Mouse (Mus musculus): ENCODE results near the gene Gstm7. TPM values are rescaled to one million over a fixed set of nuclear protein-coding genes. Genes with fewer than 3 reads are reported as not detected.
"Not testable (repeated sequence)": the region's sequence is repeated elsewhere in the genome, so short reads cannot be mapped to it uniquely, and the experiment has no call there.

The Gstm7 gene
- polyA plus RNA-seq, 1 experiment from 2014 or later: 79.8 TPM

DNA sequence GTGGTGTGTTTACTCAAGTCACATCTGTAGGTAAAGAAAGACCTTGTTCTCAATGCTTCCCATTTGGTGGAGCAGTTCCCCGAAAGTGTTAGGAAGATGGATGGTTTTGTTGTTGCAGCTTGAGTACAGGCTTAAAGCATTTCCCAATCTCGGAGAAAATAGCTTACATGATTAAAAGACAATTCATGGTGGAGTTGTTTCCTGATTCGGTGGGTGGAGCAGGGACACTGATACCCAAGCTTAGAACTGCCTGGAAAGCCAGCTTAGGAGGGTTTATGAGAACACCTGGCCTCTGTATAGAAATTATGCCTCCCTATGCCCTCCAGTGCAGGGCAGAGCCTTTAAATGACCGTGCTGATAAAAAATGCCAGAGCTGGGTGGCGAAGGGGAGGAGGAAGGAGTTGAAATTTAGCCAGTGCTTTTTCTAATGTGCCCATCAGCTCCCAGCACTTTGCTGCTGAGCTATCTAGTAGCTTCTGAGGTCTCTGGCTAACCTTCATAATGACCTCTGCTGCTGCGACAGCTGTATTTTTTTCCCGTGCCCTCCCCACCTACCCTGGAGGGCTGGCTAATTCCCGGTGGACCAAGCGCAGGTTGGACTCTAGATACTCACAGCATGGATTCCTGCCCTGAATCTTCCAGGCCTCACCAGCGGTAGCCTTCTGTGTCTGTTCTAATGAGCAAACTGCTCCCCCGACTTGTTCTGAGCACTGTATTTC is 30.5 kb downstream of the Gstm7 start:
- Histone ChIP-seq H3K4me3 (no peak overlapping the region), H3K9ac (replicated peaks) (no peak overlapping the region), H3K4me2 (replicated peaks) (no peak overlapping the region), H3K4me1 (peaks cover 6% of the 10 kb centered on the region), H3K9me3 (no peaks in the 10 kb centered on the region), H3K36me3 (peaks cover 19% of the 10 kb centered on the region), H3K27me3 (no peaks in the 10 kb centered on the region), H3K27ac (replicated peaks) (no peak overlapping the region)
- no peak for ATAC-seq (ENCODE audit: low FRiP score, low read depth)
- WGBS: 77% methylated on average over 11 of the region's 11 CpGs

DNA sequence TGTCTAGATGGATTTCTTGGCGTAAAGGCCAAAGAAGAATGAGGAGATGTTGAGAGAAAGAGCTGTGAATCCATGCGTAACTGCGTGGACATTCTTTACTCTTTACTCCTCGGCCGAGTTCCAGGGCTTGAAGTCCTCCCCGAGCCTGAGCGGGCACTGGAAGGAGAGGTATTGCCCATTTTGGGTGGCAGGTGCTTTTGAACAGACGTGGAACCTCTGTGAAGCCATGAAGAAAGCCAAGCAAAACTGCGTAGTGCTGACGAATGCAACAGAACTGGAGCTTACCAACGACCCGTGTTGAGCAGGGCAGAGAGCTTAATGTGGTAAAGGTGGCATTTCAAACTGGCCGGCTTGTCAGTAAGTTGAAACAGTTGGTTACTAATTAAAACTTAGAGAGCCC is 32.9 kb downstream of the Gstm7 start:
- peaks cover 14% of the 10 kb centered on the region for H3K4me1 ChIP-seq
- no peak overlapping the region for H3K4me3 ChIP-seq
- no peaks in the 10 kb centered on the region for H3K9me3 ChIP-seq
- H3K27me3 ChIP-seq: no peaks in the 10 kb centered on the region
- no peak for ATAC-seq (ENCODE audit: low FRiP score, low read depth)
- WGBS: 93% methylated on average over 13 of the region's 13 CpGs
- H3K9ac ChIP-seq (replicated peaks): no peak overlapping the region
- no peak overlapping the region for H3K4me2 ChIP-seq (replicated peaks)
- no peak overlapping the region for H3K27ac ChIP-seq (replicated peaks)
- peaks cover 19% of the 10 kb centered on the region for H3K36me3 ChIP-seq

DNA sequence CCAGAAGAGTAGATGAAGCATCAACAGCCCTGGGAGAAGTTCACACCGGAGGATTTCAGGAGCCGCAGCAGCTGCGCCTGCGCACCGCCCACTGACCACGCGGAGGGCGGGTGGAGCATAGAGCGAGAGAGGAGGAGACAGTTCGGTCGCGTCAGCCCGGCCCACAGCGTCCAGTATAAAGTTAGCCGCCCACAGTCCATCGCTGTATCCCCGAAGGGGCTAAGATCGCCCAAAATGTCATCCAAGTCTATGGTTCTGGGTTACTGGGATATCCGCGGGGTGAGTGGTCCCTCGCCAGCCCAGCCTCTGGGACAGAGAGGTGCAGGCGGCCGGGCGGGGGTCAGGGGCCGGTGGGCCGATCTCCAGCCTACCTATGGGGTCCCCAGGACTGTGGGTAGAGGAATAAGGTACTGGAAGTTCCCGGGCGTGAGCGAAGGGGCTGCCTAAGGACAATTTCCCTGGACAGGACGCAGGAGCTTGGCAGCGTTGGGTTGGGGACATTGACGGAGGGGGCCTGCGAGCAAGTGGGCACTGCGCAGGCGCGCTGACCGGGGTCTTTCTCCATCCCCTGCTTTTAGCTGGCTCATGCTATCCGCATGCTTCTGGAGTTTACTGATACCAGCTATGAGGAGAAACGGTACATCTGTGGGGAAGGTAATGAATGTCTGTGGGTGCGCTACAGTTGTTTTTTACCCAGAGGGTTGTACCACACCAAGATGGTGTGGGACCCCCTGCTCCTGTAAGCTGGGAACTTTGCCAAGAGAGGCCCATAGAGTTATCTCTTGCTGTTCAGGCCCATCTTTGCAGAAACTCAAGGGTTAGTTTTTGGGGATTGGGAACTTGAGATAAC is 35.7 kb downstream of the Gstm7 start, which contains the start of gene Gstm5:
Gene Gstm5 (plus strand): TSS at position 102 of the 850 bp plus-strand sequence.
- ATAC-seq (ENCODE audit: low FRiP score, low read depth): peak; percentile 95
- H3K9me3 ChIP-seq: no peaks in the 10 kb centered on the region
- WGBS: 8% methylated on average over 40 of the region's 40 CpGs
- peaks cover 19% of the 10 kb centered on the region for H3K36me3 ChIP-seq
- peaks cover 14% of the 10 kb centered on the region for H3K4me1 ChIP-seq
- peak within 1 kb of the TSS; percentile 72 for H3K4me2 ChIP-seq (replicated peaks)
- H3K9ac ChIP-seq (replicated peaks): peak within 1 kb of the TSS; percentile 69
- peak within 1 kb of the TSS; percentile 68 for H3K4me3 ChIP-seq
- H3K27ac ChIP-seq (replicated peaks): peak within 1 kb of the TSS; percentile 58
- H3K27me3 ChIP-seq: no peaks in the 10 kb centered on the region

DNA sequence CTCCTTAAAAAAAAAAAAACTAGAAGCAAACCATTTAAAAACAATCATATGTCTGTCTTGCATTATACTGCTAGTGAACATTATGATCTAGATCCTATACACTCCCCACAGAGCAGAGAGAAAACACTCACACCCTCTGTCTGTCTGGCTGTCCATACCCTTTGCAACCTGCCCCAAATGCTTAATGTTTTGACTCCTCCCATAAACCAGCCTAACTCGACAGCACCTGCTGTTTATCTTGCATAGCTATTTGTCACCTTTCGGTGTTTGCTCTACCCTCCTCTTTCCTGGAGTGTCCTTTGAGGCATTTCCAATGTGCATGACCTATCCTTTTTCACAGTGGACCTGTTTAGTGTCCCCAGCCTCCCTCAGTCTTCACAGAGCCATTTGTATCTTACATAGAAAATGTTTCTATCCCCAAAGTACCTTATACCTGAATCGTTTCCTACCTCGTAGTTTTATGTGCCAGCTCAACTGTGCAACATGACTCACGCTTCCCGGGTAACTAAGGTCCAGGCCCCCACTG is 36.4 kb downstream of the Gstm7 start:
- peak; percentile 35; the same call in 1 of the 2 replicates for ATAC-seq (ENCODE audit: low FRiP score, low read depth)
- 13% methylated on average over 6 of the region's 6 CpGs for WGBS
- no peaks in the 10 kb centered on the region for H3K27me3 ChIP-seq
- no peaks in the 10 kb centered on the region for H3K9me3 ChIP-seq
- peak overlapping the region; percentile 72 for H3K4me2 ChIP-seq (replicated peaks)
- H3K27ac ChIP-seq (replicated peaks): peak overlapping the region; percentile 58; the same call in 1 of the 2 replicates
- peaks cover 14% of the 10 kb centered on the region for H3K4me1 ChIP-seq
- H3K36me3 ChIP-seq: peaks cover 19% of the 10 kb centered on the region
- peak overlapping the region; percentile 68 for H3K4me3 ChIP-seq
- peak overlapping the region; percentile 69 for H3K9ac ChIP-seq (replicated peaks)

DNA sequence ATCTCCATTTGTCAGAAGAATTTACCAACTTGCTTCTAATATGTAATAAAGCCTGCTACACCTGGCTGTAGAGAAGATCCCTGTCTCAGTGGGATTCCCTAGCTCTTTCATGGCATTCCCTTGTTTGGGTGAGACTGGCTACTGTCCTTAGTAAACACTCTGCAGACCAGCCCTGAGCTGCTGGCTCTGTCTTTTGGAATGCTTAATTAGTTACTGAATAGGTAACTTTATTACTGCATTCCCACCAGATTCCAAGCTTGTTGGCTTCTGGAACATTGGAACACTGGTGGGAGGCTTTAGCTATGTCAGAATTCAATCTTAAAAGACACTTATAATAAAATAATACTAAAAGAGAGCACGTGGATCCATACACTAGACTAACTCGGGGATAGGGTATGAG is 42.4 kb downstream of the Gstm7 start:
- not testable (repeated sequence) for H3K27me3 ChIP-seq; H3K4me1 ChIP-seq; H3K36me3 ChIP-seq; H3K4me2 ChIP-seq (replicated peaks); ATAC-seq (ENCODE audit: low FRiP score, low read depth); H3K9me3 ChIP-seq; H3K4me3 ChIP-seq; H3K27ac ChIP-seq (replicated peaks); H3K9ac ChIP-seq (replicated peaks)
- 78% methylated on average over 2 of the region's 2 CpGs for WGBS

DNA sequence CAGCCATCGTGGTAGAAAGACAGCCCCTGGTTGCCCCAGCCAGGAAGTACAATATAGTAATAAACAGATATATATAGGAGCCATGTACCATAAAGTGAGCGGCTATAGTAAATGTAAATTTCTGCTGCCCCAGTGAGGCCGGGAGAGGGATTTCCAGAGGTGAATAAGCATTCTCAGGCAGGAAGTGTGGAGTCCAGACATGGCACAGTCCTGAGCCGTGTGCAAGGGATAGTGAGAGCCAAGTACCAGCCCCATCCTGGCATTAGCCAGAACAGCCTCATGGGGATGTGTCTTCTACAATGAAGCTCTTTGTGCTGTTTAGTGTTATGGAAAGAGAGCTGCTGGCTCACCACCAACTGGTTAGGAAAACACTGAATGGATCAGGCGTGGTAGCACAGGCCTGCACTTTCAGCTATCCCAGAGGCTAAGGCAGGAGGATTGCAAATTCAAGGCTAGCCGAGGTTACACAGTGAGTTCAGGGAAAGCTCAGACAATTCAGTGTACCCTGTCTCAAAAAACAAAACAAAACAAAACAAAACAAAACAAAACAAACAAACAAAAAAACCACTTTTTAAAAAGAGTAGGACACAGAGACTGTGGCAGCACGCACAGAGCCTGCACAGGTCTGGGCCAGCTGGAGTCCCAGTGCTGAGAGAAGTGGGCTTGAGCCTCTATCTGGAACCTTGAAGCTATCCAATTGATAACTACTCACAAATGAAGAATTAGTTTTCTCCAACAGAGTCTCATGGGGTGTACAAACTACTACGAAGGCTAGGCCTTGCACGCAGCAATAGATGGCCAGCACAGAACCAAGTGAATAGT is 43.7 kb downstream of the Gstm7 start:
- 86% methylated on average over 9 of the region's 9 CpGs for WGBS
- Histone ChIP-seq H3K27ac (replicated peaks) (no peak overlapping the region), H3K9ac (replicated peaks) (no peak overlapping the region), H3K4me3 (no peak overlapping the region), H3K27me3 (no peaks in the 10 kb centered on the region), H3K36me3 (no peaks in the 10 kb centered on the region), H3K4me2 (replicated peaks) (no peak overlapping the region), H3K9me3 (no peaks in the 10 kb centered on the region), H3K4me1 (no peaks in the 10 kb centered on the region)
- no peak for ATAC-seq (ENCODE audit: low FRiP score, low read depth)

DNA sequence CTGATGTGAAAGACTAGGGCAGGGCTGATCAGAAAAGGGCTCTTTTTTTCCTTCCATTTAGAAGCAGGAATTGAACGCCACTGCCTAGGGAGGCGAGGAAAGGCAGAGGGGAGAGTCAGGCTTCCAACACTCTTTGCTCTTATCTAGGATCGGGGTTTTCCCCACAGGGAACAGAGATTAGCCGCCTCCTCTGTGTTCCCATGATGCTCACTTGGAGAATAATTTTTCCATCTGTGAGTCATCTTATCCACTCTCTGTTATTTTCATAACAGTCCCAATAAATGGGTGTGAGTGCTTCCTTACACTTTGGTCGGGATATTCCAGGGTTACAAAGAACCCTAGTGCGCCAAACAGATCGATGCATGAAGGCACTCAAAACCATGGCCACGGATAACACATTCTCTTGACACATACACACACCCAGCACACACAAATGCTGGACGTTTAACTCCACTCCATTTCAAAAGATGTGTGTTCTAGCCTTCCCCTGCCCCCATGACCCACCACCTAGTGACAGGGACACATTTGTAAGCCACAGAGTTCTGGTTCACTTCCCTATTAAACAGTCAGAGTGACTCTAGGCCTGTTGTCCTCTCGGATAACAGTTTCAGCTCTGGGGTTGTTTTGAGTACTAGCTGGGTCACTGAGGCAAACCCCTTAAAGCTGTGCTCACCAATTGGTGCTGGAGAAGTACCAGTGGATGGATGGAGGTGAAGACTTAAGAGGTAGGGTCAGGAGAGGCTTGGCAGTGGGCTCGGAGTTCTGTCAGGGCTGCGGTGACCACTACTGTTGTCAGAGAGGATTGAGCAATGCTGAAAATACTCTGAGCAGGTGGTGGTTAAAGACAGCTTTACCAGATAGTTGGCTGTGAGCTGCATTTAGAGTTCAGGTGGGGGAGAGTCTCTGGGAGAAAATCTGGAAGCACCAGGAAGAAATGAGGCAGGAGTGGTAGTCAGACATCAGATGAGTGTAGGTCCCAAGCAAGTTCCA is 53.6 kb downstream of the Gstm7 start:
- Histone ChIP-seq H3K4me2 (replicated peaks) (no peak overlapping the region), H3K4me1 (no peaks in the 10 kb centered on the region), H3K9ac (replicated peaks) (no peak overlapping the region), H3K27me3 (no peaks in the 10 kb centered on the region), H3K36me3 (no peaks in the 10 kb centered on the region), H3K4me3 (no peak overlapping the region), H3K9me3 (no peaks in the 10 kb centered on the region), H3K27ac (replicated peaks) (no peak overlapping the region)
- no peak for ATAC-seq (ENCODE audit: low FRiP score, low read depth)
- 83% methylated on average over 12 of the region's 12 CpGs for WGBS

DNA sequence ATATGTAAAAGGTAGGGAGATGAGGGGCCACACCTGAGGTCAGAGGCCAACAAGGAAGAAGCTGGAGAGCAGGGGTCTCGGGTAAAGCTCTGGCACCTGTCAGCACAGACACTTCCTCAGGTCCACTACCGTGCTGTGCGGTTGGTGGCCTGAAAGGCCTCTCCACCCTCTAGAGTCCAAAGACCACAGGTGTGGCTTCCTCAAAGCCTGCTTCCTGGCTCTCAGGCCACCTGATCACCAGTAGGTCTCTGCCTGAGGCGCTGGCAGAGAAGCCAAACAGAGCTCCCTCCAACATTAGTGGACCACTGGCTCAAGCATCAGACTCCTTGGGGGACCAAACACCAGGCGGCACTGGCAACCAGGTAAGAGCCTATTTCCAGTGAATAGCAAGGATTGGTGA is 54.6 kb downstream of the Gstm7 start, which contains the start of gene Eps8l3:
Gene Eps8l3 (plus strand): TSS at position 225 of the 400 bp plus-strand sequence.
- 88% methylated on average over 5 of the region's 5 CpGs for WGBS
- H3K4me2 ChIP-seq (replicated peaks): no peak within 1 kb of the TSS
- ATAC-seq (ENCODE audit: low FRiP score, low read depth): no peak
- H3K9ac ChIP-seq (replicated peaks): no peak within 1 kb of the TSS
- H3K27me3 ChIP-seq: no peaks in the 10 kb centered on the region
- H3K27ac ChIP-seq (replicated peaks): no peak within 1 kb of the TSS
- no peak within 1 kb of the TSS for H3K4me3 ChIP-seq
- H3K4me1 ChIP-seq: no peaks in the 10 kb centered on the region
- no peaks in the 10 kb centered on the region for H3K9me3 ChIP-seq
- H3K36me3 ChIP-seq: no peaks in the 10 kb centered on the region

Data from midbrain, embryonic 12.5 days (tissue).